Mouse (Mus musculus) kidney, postnatal 4 days (tissue): ENCODE measurements around the gene Zar1l.
A peak's percentile ranks its signal among the peaks of the same experiment; 100 is the strongest.

Source experiments
- DNase-seq, 2 experiments: peaks; one replicate each; pipeline ENCODE4 v3.0.0; 2021; ENCODE audit warnings: mixed read lengths in 2 of 2

The Zar1l gene

GRCm38 (mm10) chr5:150478612-150479011 lies 39.4 kb downstream of the Zar1l start:
- no peak for DNase-seq

GRCm38 (mm10) chr5:150477364-150477763 lies 40.6 kb downstream of the Zar1l start:
- no peak for DNase-seq

- DNase-seq, result peak in 1 of 2 experiments; percentile 16
Measured at GRCm38 (mm10) chr5:150468431-150468830, 49.5 kb downstream of the Zar1l start.

- DNase-seq, result peak; percentile 83 to 91
Measured at GRCm38 (mm10) chr5:150466132-150466531, 51.8 kb downstream of the Zar1l start.

- no peak for DNase-seq
Measured at GRCm38 (mm10) chr5:150465218-150465617, 52.7 kb downstream of the Zar1l start.

GRCm38 (mm10) chr5:150464721-150465120 lies 53.2 kb downstream of the Zar1l start:
- DNase-seq, result no peak

- no peak for DNase-seq
Measured at GRCm38 (mm10) chr5:150459801-150460200, 58.2 kb downstream of the Zar1l start.

GRCm38 (mm10) chr5:150457904-150458739 lies 59.8 kb downstream of the Zar1l start:
- peak in 1 of 2 experiments; percentile 21 for DNase-seq

GRCm38 (mm10) chr5:150457165-150457903 lies 60.6 kb downstream of the Zar1l start:
- peak; percentile 20 to 36 for DNase-seq
